Mouse (Mus musculus) left cerebral cortex, adult 11 months (tissue): ENCODE results near the gene Snx32.
A peak's percentile ranks its signal among the peaks of the same experiment; 100 is the strongest.
"Not testable (repeated sequence)": the region's sequence is repeated elsewhere in the genome, so short reads cannot be mapped to it uniquely, and the experiment has no call there.

Source experiments
- DNase-seq: peaks from one replicate; pipeline ENCODE4 v3.0.0; 2022; ENCODE audit warnings: low spot score

Gene Snx32

GRCm38 (mm10) chr19:5512091-5513004 is 2.0 kb upstream of the Snx32 start:
- no peak for DNase-seq

DNA sequence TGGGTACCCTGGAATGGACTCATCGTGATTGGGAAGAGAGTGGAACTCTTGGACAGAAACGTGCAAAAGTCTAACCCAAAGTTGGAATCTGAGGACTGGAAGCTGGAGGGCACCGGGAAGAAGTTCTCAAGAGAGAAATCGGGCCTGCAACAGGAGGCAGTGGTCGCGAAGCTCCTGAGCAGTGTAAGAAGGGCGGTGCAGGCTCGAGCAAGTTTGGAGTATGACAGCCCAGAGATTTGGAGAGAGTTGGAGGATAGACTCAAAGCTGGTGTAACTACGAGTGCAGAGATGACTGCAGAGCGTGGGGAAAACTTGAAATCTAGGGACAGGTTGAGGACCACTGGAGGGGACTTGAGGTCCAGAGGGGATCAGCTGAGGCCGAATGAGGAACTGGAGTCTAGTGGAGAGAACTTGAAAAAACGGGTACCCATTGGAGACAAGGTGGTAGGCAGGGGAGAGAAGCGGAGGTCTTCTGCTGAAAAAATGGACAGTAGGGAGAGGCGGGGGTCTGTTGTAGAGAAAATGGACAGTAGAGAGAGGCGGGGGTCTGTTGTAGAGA is 815 bp upstream of the Snx32 start:
- DNase-seq, result no peak

- DNase-seq, result no peak
Observed at GRCm38 (mm10) chr19:5503687-5504086, 6.7 kb downstream of the Snx32 start, which contains the start of gene 1700020D05Rik. Gene 1700020D05Rik, minus strand, starts transcription at chr19:5503787.

GRCm38 (mm10) chr19:5500330-5500875 is 9.9 kb downstream of the Snx32 start:
- DNase-seq, result no peak

DNA sequence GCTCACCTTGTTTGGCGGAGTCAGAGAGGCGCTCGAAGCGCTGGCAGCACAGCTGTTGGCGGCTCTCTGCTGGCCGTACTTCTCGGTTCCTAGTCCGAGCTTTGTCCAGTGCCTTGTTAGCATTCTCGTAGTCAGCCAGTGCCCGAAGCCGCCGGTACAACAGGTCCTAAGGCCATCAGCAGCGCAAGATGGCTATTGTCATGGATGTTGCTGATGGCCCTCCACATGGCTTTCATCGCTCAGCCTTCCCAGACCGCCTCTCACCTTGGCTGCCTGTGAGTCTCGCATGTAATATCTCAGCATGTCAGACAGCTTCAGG is 14.3 kb downstream of the Snx32 start:
- no peak for DNase-seq

DNA sequence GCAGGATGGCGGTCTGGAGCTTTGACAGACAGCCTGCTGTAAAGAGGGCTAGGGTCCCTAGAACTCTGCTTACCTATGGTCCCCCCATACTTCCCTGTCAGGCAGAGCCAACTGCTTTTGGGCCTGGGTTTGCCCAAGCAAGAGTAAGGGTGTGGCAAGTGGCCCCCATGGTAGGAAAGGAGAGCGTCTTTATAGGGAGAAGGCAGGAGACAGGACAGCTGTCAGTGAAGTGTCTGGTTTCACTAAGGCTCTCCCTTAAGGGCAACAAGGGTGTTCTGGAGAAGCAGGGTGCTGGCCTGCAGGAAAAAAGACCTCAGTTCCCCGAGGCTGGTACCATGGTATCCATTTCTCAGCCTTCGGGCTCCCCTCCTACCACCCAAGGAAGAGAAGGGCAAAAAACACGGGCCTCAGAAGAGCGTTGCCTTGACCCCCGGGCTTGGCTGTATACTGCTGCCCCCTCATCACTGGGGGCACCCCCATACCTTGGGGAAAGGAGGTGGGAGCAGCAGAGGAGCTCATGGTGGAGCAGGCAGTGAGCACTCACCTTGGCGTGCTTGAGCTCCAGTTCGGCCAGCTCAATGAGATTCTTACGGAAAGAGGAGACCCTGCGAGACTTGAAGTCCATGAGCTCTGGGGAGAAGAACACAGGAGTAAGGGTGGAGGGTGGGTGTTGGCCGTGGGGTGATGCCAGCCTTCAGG is 14.8 kb downstream of the Snx32 start:
- no peak for DNase-seq

DNA sequence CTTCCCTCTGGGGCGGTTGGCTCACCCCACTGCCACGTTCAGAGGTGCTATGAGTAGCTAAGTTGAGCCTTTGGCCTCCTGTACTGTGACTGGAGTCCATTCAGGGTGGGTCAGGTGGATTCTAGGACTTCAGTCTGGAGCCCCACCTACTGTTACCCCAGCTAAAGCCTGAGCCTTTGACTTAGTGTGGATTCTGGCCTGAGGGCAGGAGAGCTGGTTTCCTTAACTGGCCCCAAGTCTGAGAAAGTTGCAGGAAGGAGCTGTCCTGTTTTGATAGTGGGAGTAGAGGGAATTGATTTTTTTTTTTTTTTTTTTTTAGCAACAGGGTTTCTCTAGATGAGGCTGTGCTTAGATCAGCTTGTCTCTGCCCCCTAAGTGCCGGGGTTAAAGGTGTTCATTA is 16.0 kb downstream of the Snx32 start:
- no peak for DNase-seq

DNA sequence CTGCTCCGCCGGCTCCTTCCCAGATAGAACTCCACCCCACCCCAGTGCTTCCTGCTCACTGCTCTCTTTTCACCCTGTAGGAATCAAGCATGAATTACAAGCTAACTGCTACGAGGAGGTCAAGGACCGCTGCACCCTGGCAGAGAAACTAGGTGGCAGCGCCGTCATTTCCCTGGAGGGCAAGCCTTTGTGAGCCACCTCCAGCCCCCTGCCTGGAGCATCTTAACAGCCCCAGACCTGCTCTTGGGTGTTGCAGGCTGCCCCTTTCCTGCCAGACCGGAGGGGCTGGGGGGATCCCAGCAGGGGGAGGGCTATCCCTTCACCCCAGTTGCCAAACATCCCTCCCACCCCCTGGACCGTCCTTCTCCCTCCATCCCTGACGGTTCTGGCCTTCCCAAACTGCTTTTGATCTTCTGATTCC is 17.0 kb downstream of the Snx32 start:
- DNase-seq, result not testable (repeated sequence)

- DNase-seq, result no peak
Observed at GRCm38 (mm10) chr19:5492641-5493040, 17.7 kb downstream of the Snx32 start.

DNA sequence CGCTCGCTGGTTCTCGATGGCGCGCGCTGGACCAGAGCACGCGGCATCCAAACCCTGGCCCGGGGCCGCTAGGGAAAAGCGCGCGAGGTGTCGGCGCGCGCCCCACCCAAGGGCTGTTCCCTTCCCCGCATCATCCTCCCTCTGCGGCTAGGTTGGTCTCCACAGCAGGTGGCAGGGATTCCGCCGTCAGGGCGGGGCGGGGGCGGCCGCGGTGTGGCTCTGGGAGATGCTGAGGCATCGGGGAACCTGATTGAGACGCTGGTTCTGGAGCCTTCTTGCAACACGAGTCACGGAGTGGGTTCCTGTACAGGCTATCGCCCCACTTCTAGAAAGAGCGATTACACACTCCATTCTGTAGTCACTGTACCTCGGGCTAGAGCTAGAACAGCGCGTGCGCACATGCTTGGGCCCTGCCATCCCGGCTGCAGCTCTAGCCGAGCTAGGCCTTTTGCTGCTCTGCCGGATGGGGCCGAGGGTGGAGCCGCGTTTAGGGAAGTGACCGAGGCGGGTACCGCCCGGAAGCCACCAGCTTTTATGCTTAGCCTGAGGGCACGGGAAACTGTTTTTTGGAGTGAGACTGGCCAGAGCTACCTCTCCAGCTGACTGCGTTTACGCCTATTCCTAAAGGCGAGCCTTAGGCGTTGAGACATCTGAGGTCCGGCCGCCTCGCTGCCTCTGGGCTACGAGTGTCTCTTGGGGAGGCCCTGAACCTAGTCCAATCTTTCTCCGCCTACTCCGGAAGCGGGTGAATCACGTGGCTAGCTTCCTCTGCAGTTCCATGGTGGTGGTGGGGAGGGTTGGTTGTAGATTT is 19.2 kb downstream of the Snx32 start:
- DNase-seq, result peak; percentile 72

GRCm38 (mm10) chr19:5490313-5490897 is 19.9 kb downstream of the Snx32 start, which contains the start of gene Cfl1:
Gene Cfl1, plus strand, starts transcription at chr19:5490455.
- DNase-seq, result peak; percentile 92

DNA sequence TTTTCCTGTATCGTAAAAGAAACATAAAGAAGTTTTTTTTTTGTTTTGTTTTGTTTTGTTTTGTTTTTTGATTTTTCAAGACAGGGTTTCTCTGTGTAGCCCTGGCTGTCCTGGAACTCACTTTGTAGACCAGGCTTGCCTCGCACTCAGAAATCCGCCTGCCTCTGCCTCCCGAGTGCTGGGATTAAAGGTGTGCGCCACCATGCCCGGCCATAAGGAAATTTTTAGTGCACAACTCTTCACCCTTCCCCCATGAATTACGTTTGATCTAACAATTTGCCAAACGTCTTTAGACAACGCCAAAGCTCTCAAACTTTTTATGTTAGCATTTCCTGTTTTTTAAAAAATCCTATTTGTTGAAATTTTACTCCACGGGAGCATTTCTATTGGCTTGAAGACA is 20.6 kb downstream of the Snx32 start:
- not testable (repeated sequence) for DNase-seq

DNA sequence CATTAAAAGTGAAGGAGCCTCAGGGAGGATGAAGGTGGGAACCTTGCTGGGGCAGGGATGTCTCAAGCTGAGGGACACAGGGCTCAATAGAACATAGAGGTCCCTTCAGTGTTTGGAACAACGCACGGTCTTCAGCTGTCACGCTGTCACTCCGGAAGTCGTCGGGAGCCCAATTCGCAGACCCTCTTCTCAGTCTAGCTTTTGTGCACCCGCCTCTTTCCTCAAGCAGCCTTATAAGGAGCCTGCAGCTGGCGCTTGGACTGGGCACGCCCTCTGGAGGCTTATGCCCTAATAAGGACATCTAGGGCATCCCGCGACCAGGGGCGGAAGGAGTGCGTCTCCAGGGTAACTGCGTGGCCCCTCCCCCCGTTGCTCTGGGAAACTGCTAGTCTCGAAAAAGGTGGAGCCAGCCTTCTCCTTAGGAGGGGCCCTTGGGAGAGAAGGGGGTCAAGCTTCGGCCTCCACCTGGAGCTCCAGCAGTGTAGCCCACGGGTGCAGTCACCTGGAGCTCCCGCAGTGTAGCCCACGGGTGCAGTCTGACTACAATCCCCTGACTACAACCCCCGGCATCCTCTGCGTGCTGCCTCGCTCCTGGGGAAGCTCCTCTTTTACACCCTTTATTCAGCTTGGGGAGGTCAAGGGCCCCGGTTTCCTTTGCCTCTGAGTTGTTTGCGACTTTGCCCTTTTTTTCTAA is 21.3 kb downstream of the Snx32 start:
- DNase-seq, result peak; percentile 97

- DNase-seq, result peak; percentile 90
Observed at GRCm38 (mm10) chr19:5487768-5488550, 22.4 kb downstream of the Snx32 start, which contains the start of gene Mus81. Gene Mus81, minus strand, starts transcription at chr19:5488402.

DNA sequence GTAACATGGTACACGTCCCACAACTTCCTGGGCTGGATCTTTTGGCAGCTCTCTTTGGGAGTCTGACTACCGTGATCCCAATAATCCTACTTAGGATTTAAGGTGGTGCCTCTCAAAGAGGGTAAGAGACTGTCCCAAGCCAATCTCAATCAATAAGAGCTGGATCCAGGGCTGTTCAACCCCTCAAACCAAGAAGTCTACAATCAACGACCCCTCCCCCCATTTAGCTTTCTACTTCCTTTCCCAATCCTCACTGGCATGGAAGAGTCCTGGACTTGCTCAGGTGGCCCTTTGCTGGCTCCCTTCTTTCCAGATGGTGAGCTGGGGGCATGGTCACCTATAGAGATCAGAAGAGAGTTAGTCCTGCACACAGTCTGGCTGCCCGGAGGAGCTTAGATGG is 23.6 kb downstream of the Snx32 start:
- DNase-seq, result no peak

DNA sequence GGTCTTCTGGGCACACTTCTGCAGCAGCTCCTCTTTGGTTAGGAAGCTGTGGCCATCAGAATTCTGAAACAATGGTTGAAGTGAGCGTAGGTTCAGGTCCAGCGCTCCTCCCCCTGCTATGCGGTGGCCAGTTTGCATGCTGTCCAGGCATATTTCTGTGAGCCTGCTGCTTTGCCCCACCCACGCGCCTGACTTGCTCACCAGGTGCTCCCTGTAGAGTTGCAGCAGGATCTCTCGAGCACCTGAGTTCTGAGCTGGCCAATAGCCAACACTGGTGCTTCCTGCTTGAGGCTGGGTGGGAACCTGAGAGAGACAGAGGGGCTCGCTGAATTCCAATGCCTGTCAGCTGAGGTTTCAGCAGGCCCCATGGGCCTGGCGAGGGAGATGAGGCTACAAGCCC is 24.1 kb downstream of the Snx32 start:
- no peak for DNase-seq

DNA sequence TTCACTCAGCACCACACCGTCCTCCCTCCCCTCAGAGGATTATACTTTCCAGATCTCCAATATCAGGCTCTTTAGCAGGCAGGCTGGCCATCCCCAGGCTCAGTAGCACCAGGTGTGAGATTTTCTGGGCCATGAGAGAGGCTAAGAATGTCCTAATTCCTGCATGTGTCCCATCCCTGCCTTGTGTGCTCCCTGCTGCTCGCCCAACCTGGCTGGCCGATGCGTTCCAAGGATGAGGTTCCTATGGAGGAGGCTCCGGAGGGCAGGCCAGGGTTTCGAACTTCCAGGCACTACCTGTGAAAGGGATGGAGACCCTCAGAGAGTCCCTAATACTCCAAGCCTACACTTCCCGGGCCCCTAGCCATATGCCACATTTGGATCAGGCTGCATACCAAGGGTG is 24.5 kb downstream of the Snx32 start:
- DNase-seq, result no peak

- DNase-seq, result no peak
Observed at GRCm38 (mm10) chr19:5485371-5485770, 25.0 kb downstream of the Snx32 start.

DNA sequence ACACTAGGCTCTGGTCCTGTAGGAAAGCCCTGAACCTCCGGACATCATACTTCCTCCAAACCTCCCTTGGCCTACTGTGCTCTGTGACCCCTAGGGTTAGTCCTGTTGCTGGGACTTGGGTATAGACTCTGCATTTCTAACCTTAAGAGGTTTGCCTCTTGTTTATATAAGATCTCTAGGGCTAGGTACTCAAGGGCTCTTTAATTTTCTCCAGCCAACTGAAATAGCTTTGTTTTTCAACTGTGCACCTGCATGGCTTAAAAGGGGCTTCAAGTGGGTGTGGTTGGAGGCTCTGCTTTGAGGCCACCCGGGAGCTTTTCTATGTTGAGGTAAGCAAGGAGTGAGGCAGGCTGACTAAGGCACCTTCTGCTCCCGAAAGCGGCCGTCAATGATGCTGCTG is 25.8 kb downstream of the Snx32 start:
- no peak for DNase-seq
